Mouse (Mus musculus) thymus, adult 2 months (tissue): ENCODE measurements around the gene 1700123O20Rik.

Source experiments
- CTCF ChIP-seq: fragments of 200-500 bp; IDR thresholded peaks from 2 replicates; pipeline ENCODE4 v1.5.1; 2012; ENCODE audit warnings: mild to moderate bottlenecking, control low read depth, low read length, moderate library complexity, borderline replicate concordance; ENCODE audit not compliant: control insufficient read depth, poor library complexity, insufficient read depth; ENCODE audit errors: extremely low read depth
- POLR2A ChIP-seq: fragments of 200-500 bp; IDR thresholded peaks from 2 replicates; pipeline ENCODE4 v1.6.1; 2012; ENCODE audit warnings: mild to moderate bottlenecking, low read length, control low read depth, moderate library complexity; ENCODE audit not compliant: control insufficient read depth, poor library complexity, insufficient read depth; ENCODE audit errors: extremely low read depth

GRCm38 (mm10) chr14:54636954-54637353 is 49.1 kb upstream of the 1700123O20Rik start:
- TF ChIP-seq CTCF, result peak; percentile 85; the same call in 1 of the 2 replicates
- TF ChIP-seq POLR2A, result no peak
